Mouse (Mus musculus) myocyte (in vitro differentiated cells): Measurements from ENCODE around the gene Mthfd1.

Experiments
- CEBPB ChIP-seq: IDR thresholded peaks from 2 replicates; pipeline ENCODE4 v1.6.1; 2011; ENCODE audit warnings: mild to moderate bottlenecking, moderate library complexity; ENCODE audit not compliant: poor library complexity, insufficient read depth, severe bottlenecking
- E2F4 ChIP-seq: IDR thresholded peaks from one replicate; pipeline ENCODE4 v1.6.1; 2011; ENCODE audit warnings: mild to moderate bottlenecking, control low read depth, moderate library complexity; ENCODE audit not compliant: insufficient read depth
- MAX ChIP-seq: IDR thresholded peaks from one replicate; pipeline ENCODE4 v1.6.1; 2011; ENCODE audit warnings: low read depth, mild to moderate bottlenecking, control low read depth
- MYOD1 ChIP-seq, 3 experiments: IDR thresholded peaks; one replicate each; pipeline ENCODE4 v1.6.1; 2011; ENCODE audit warnings: control low read depth in 2 of 3, low read depth in 2 of 3, mild to moderate bottlenecking in 2 of 3, moderate library complexity in 1 of 3; ENCODE audit not compliant: insufficient read length in 2 of 3, control insufficient read depth in 1 of 3
- MYOG ChIP-seq, 3 experiments: IDR thresholded peaks; one replicate each; pipeline ENCODE4 v1.6.1; 2011; ENCODE audit warnings: control low read depth in 2 of 3, low read depth in 2 of 3, mild to moderate bottlenecking in 2 of 3; ENCODE audit not compliant: insufficient read length in 2 of 3, control insufficient read depth in 1 of 3, insufficient read depth in 1 of 3
- POLR2A ChIP-seq: IDR thresholded peaks from one replicate; pipeline ENCODE4 v1.6.1; 2011; ENCODE audit warnings: low read depth, mild to moderate bottlenecking, control low read depth, moderate library complexity; ENCODE audit not compliant: insufficient read length
- POLR2AphosphoS2 ChIP-seq: IDR thresholded peaks from one replicate; pipeline ENCODE4 v1.6.1; 2011; ENCODE audit warnings: low read depth, control low read depth; ENCODE audit not compliant: insufficient read length
- REST ChIP-seq: IDR thresholded peaks from one replicate; pipeline ENCODE4 v1.6.1; 2011; ENCODE audit warnings: mild to moderate bottlenecking, control low read depth, moderate library complexity; ENCODE audit not compliant: insufficient read depth, insufficient read length
- SRF ChIP-seq: IDR thresholded peaks from one replicate; pipeline ENCODE4 v1.6.1; 2011; ENCODE audit warnings: low read depth; ENCODE audit not compliant: control insufficient read depth, insufficient read length
- TCF12 ChIP-seq: IDR thresholded peaks from one replicate; pipeline ENCODE4 v1.6.1; 2011; ENCODE audit warnings: mild to moderate bottlenecking, control low read depth; ENCODE audit not compliant: poor library complexity, insufficient read depth, severe bottlenecking
- TCF3 ChIP-seq: IDR thresholded peaks from one replicate; pipeline ENCODE4 v1.6.1; 2011; ENCODE audit warnings: low read depth, control low read depth; ENCODE audit not compliant: insufficient read length
- USF1 ChIP-seq: IDR thresholded peaks from one replicate; pipeline ENCODE4 v1.6.1; 2011; ENCODE audit warnings: low read depth, mild to moderate bottlenecking, control low read depth, moderate library complexity

DNA sequence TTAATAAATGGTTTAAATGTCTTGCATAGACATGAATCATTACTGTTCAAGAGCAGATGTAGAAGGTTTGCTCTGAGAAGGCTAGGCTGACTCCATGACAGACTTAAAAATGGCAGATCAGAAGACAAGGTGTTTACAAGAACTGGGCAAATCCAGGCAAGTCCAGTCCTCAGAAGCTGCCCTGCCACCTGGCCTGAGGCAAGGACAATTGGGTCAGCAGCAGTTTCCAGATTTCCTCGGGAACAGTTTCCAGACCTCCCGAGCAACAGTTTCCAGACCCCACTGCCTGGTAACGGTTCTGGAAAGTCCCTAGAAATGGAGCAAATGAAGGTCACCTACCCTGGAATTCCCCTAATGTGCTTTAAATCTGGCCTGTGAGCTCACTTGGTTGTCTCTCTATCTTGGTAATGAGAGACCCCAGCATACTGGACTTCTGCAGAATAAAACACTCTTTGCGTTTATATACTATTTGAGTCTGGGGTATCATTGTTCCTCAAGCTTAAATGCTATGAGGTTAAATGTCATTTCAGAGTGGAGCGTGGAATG lies 45.6 kb upstream of the Mthfd1 start:
- TF ChIP-seq SRF (no peak), E2F4 (no peak), USF1 (no peak), POLR2A (no peak), TCF12 (no peak), MAX (no peak), MYOG (IDR thresholded peaks at IDR 0.05; ENCODE audit: control insufficient read depth in 1 of 3, insufficient read depth in 1 of 3, insufficient read length in 2 of 3, low read depth in 2 of 3) (no peak), MYOD1 (IDR thresholded peaks at IDR 0.05; ENCODE audit: control insufficient read depth in 1 of 3, insufficient read length in 2 of 3, low read depth in 2 of 3) (no peak), CEBPB (no peak), POLR2AphosphoS2 (no peak), TCF3 (no peak), REST (no peak)
